Mouse (Mus musculus): ENCODE measurements around the gene Ugt1a2.

DNA sequence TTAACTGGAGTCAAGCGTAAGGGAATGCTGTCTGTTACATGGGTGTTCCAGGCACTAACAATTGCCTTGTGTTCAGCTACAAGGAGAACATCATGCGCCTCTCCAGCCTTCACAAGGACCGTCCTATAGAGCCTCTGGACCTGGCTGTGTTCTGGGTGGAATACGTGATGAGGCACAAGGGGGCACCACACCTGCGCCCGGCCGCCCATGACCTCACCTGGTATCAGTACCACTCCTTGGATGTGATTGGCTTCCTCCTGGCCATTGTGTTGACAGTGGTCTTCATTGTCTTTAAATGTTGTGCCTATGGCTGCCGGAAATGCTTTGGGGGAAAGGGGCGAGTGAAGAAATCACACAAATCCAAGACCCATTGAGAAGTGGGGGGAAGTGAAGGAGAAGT is 17.6 kb downstream of the Ugt1a2 start:
- TF ChIP-seq CTCF (IDR thresholded peaks at IDR 0.05; ENCODE audit: borderline replicate concordance, control insufficient read depth, extremely low read depth, insufficient read depth, low read length, poor library complexity) (no peak), POLR2A (IDR thresholded peaks at IDR 0.05; ENCODE audit: control insufficient read depth, extremely low read depth, insufficient read depth, low read length, poor library complexity) (no peak)

Measured in thymus, adult 2 months (tissue).